Mouse (Mus musculus) neural tube, embryonic 13.5 days (tissue): ENCODE results near the gene Nfkbib. TPM values are rescaled to one million over a fixed set of nuclear protein-coding genes. Genes with fewer than 3 reads are reported as not detected.

Experiments
- ATAC-seq: fragments of 200-750 bp; cut with Nextera tagmentation; 2 replicates; pipeline ENCODE4 v1.8.0; 2017; ENCODE audit warnings: low read depth, mild to moderate bottlenecking, moderate TSS enrichment, moderate library complexity
- H3K27ac ChIP-seq: fragments of 300-500 bp; sonication (generic); replicated peaks from 2 replicates; pipeline ENCODE4 v1.5.1; 2015; ENCODE audit warnings: moderate library complexity, mild to moderate bottlenecking, inconsistent platforms
- H3K27me3 ChIP-seq: fragments of 300-500 bp; sonication (generic); 2 replicates; pipeline ENCODE4 v1.6.1; 2015; ENCODE audit warnings: mild to moderate bottlenecking, inconsistent platforms
- H3K36me3 ChIP-seq: fragments of 300-500 bp; sonication (generic); 2 replicates; pipeline ENCODE4 v1.6.1; 2015; ENCODE audit warnings: mild to moderate bottlenecking, inconsistent platforms
- H3K4me1 ChIP-seq: fragments of 300-500 bp; sonication (generic); replicated peaks from 2 replicates; pipeline ENCODE4 v1.6.1; 2015; ENCODE audit warnings: inconsistent platforms
- H3K4me2 ChIP-seq: fragments of 300-500 bp; sonication (generic); 2 replicates; pipeline ENCODE4 v1.6.1; 2015; ENCODE audit warnings: inconsistent platforms, mild to moderate bottlenecking, moderate library complexity
- H3K4me3 ChIP-seq: fragments of 300-500 bp; sonication (generic); 2 replicates; pipeline ENCODE4 v1.5.1; 2015; ENCODE audit warnings: mild to moderate bottlenecking, inconsistent platforms
- H3K9ac ChIP-seq: fragments of 300-500 bp; sonication (generic); 2 replicates; pipeline ENCODE4 v1.6.1; 2015; ENCODE audit warnings: moderate library complexity, mild to moderate bottlenecking, inconsistent platforms
- H3K9me3 ChIP-seq: fragments of 300-500 bp; sonication (generic); 2 replicates; pipeline ENCODE4 v1.6.1; 2016; ENCODE audit warnings: inconsistent platforms
- WGBS: fragments of 180-500 bp; shearing (Covaris S2); methylation state at CpG from one replicate; pipeline ENCODE4 v1.1.7; 2015; 5-methylcytosine and 5-hydroxymethylcytosine counted together
- polyA plus RNA-seq: library from polyadenylated mRNA; unstranded; fragments of >200 nt; fragmentation: Nextera tagmentation; extraction: Ambion mirVana; gene quantifications from 2 replicates; pipeline ENCODE4 v1.2.1, GENCODE M21; 2015

Nfkbib gene
- polyA plus RNA-seq, 1 experiment from 2014 or later: 67.7 TPM

- Histone ChIP-seq H3K9ac (no peak overlapping the region), H3K36me3 (no peaks in the 10 kb centered on the region), H3K4me3 (no peak overlapping the region), H3K27ac (no peak overlapping the region), H3K27me3 (no peaks in the 10 kb centered on the region), H3K4me1 (peaks cover 9% of the 10 kb centered on the region), H3K9me3 (no peaks in the 10 kb centered on the region), H3K4me2 (no peak overlapping the region)
- no peak for ATAC-seq
- WGBS: 79% methylated on average over 3 of the region's 3 CpGs
Observed at GRCm38 (mm10) chr7:28794496-28794895, 27.2 kb upstream of the Nfkbib start.

- H3K27ac ChIP-seq: no peak overlapping the region
- 43% methylated on average over 2 of the region's 2 CpGs for whole genome bisulfite sequencing
Observed at GRCm38 (mm10) chr7:28793834-28794233, 26.5 kb upstream of the Nfkbib start.

GRCm38 (mm10) chr7:28792391-28793185 lies 25.3 kb upstream of the Nfkbib start:
- Histone ChIP-seq H3K27me3 (no peaks in the 10 kb centered on the region), H3K9me3 (no peaks in the 10 kb centered on the region), H3K4me1 (peaks cover 9% of the 10 kb centered on the region), H3K4me3 (no peak overlapping the region), H3K9ac (no peak overlapping the region), H3K36me3 (peaks cover 7% of the 10 kb centered on the region; the same call in 1 of the 2 replicates), H3K4me2 (no peak overlapping the region), H3K27ac (no peak overlapping the region)
- ATAC-seq: no peak
- 85% methylated on average over 13 of the region's 14 CpGs for WGBS

More at GRCm38 (mm10) chr7:28793834-28794233, 26.5 kb upstream of the Nfkbib start:
- Histone ChIP-seq H3K4me1 (peaks cover 9% of the 10 kb centered on the region), H3K9ac (no peak overlapping the region), H3K27me3 (no peaks in the 10 kb centered on the region), H3K4me2 (no peak overlapping the region), H3K4me3 (no peak overlapping the region), H3K36me3 (no peaks in the 10 kb centered on the region), H3K9me3 (no peaks in the 10 kb centered on the region)
- ATAC-seq: no peak

- Histone ChIP-seq H3K4me3 (no peak overlapping the region), H3K9me3 (no peaks in the 10 kb centered on the region), H3K27me3 (no peaks in the 10 kb centered on the region), H3K36me3 (peaks cover 13% of the 10 kb centered on the region; the same call in 1 of the 2 replicates), H3K9ac (no peak overlapping the region), H3K27ac (no peak overlapping the region), H3K4me2 (no peak overlapping the region), H3K4me1 (peaks cover 5% of the 10 kb centered on the region)
- no peak for ATAC-seq
Observed at GRCm38 (mm10) chr7:28791706-28792105, 24.4 kb upstream of the Nfkbib start.

GRCm38 (mm10) chr7:28790066-28790806 lies 22.9 kb upstream of the Nfkbib start:
- Histone ChIP-seq H3K27me3 (no peaks in the 10 kb centered on the region), H3K4me3 (no peak overlapping the region), H3K4me2 (no peak overlapping the region), H3K36me3 (peaks cover 27% of the 10 kb centered on the region), H3K4me1 (no peaks in the 10 kb centered on the region), H3K9me3 (no peaks in the 10 kb centered on the region), H3K27ac (no peak overlapping the region), H3K9ac (no peak overlapping the region)
- no peak for ATAC-seq
- WGBS: 57% methylated on average over 8 of the region's 8 CpGs

GRCm38 (mm10) chr7:28789235-28789634 lies 21.9 kb upstream of the Nfkbib start:
- Histone ChIP-seq H3K4me1 (no peaks in the 10 kb centered on the region), H3K9me3 (no peaks in the 10 kb centered on the region), H3K36me3 (peaks cover 36% of the 10 kb centered on the region), H3K27me3 (no peaks in the 10 kb centered on the region), H3K27ac (no peak overlapping the region), H3K4me2 (no peak overlapping the region), H3K4me3 (no peak overlapping the region), H3K9ac (no peak overlapping the region)
- ATAC-seq: no peak
- WGBS: 80% methylated on average over 3 of the region's 3 CpGs

GRCm38 (mm10) chr7:28788307-28789195 lies 21.2 kb upstream of the Nfkbib start, which contains the start of gene Rinl:
Rinl (plus strand) TSS chr7:28788969.
- 64% methylated on average over 5 of the region's 5 CpGs for whole genome bisulfite sequencing
- H3K9ac ChIP-seq: no peak within 1 kb of the TSS

GRCm38 (mm10) chr7:28787884-28788283 lies 20.6 kb upstream of the Nfkbib start:
- ATAC-seq: no peak
- H3K9ac ChIP-seq: no peak overlapping the region
- H3K27me3 ChIP-seq: no peaks in the 10 kb centered on the region
- H3K9me3 ChIP-seq: no peaks in the 10 kb centered on the region
- 93% methylated on average over 9 of the region's 9 CpGs for WGBS
- H3K4me2 ChIP-seq: no peak overlapping the region
- H3K4me1 ChIP-seq: no peaks in the 10 kb centered on the region
- H3K36me3 ChIP-seq: peaks cover 49% of the 10 kb centered on the region
- H3K4me3 ChIP-seq: no peak overlapping the region
- no peak overlapping the region for H3K27ac ChIP-seq

More at GRCm38 (mm10) chr7:28788307-28789195, 21.2 kb upstream of the Nfkbib start, which contains the start of gene Rinl:
- Histone ChIP-seq H3K27ac (no peak within 1 kb of the TSS), H3K4me3 (no peak within 1 kb of the TSS), H3K9me3 (no peaks in the 10 kb centered on the region), H3K27me3 (no peaks in the 10 kb centered on the region), H3K4me2 (no peak within 1 kb of the TSS), H3K36me3 (peaks cover 43% of the 10 kb centered on the region), H3K4me1 (no peaks in the 10 kb centered on the region)
- ATAC-seq: no peak

GRCm38 (mm10) chr7:28785161-28785560 lies 17.8 kb upstream of the Nfkbib start:
- no peaks in the 10 kb centered on the region for H3K9me3 ChIP-seq
- no peak overlapping the region for H3K4me2 ChIP-seq
- no peak overlapping the region for H3K9ac ChIP-seq
- WGBS: 71% methylated on average over 5 of the region's 5 CpGs
- no peak overlapping the region for H3K27ac ChIP-seq
- no peak overlapping the region for H3K4me3 ChIP-seq
- H3K4me1 ChIP-seq: peaks cover 4% of the 10 kb centered on the region
- H3K36me3 ChIP-seq: peaks cover 53% of the 10 kb centered on the region
- H3K27me3 ChIP-seq: no peaks in the 10 kb centered on the region
- ATAC-seq: no peak

- H3K4me3 ChIP-seq: no peak overlapping the region
- H3K36me3 ChIP-seq: peaks cover 51% of the 10 kb centered on the region
- H3K4me1 ChIP-seq: peaks cover 6% of the 10 kb centered on the region
- no peak overlapping the region for H3K27ac ChIP-seq
- no peak overlapping the region for H3K9ac ChIP-seq
- H3K27me3 ChIP-seq: no peaks in the 10 kb centered on the region
- no peak for ATAC-seq
- H3K4me2 ChIP-seq: no peak overlapping the region
- H3K9me3 ChIP-seq: no peaks in the 10 kb centered on the region
- WGBS: 93% methylated on average over 8 of the region's 8 CpGs
Observed at GRCm38 (mm10) chr7:28781261-28781663, 13.9 kb upstream of the Nfkbib start.

GRCm38 (mm10) chr7:28780857-28781256 lies 13.5 kb upstream of the Nfkbib start:
- WGBS: 87% methylated on average over 7 of the region's 7 CpGs
- Histone ChIP-seq H3K27me3 (no peaks in the 10 kb centered on the region), H3K4me2 (no peak overlapping the region), H3K36me3 (peaks cover 48% of the 10 kb centered on the region), H3K4me1 (peaks cover 6% of the 10 kb centered on the region), H3K9me3 (no peaks in the 10 kb centered on the region), H3K9ac (0 out of 2 replicates have a peak overlapping the region, but pooled peaks have one; percentile 1), H3K27ac (no peak overlapping the region; the same call in 1 of the 2 replicates), H3K4me3 (no peak overlapping the region)
- ATAC-seq: no peak
